Mouse (Mus musculus) G1E (cell line): ENCODE measurements around the gene Onecut1.

Experiments used
- CTCF ChIP-seq: IDR thresholded peaks from 2 replicates; pipeline ENCODE4 v1.5.1; 2012; ENCODE audit warnings: low read depth, low read length, inconsistent platforms, mixed read lengths
- GATA1 ChIP-seq: IDR thresholded peaks from 2 replicates; pipeline ENCODE4 v1.6.1; 2012; ENCODE audit warnings: borderline replicate concordance, low read length, inconsistent platforms, mixed read lengths
- GATA2 ChIP-seq: IDR thresholded peaks from 2 replicates; pipeline ENCODE4 v1.6.1; 2012; ENCODE audit warnings: low read depth, low read length, inconsistent platforms, borderline replicate concordance
- POLR2AphosphoS5 ChIP-seq: IDR thresholded peaks from 2 replicates; pipeline ENCODE4 v1.6.1; 2012; ENCODE audit warnings: low read depth, low read length, inconsistent platforms; ENCODE audit not compliant: insufficient replicate concordance
- TAL1 ChIP-seq: conservative IDR thresholded peaks from 2 replicates; pipeline ENCODE4 v1.6.1; 2012; ENCODE audit warnings: low read depth, low read length, inconsistent platforms, mixed read lengths

DNA sequence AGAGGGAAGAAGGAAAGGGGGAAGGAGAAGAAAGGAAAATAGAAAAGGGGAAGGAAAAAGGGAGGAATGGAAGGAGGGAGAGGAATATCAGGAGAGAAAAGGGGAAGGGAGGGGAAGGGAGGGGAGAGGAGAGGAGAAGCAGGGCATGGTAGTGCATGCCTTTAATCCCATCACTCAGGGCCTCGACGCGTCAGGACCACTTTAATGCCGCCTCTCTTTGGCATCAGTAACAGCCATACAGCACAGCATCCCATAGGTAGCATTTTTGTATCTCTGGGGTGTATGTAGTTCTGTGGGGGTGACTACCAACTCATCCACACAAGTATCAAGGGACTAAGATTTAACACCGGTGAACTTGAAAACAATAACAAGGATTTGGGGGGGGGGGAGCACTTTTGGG lies 68.9 kb downstream of the Onecut1 start:
- TF ChIP-seq CTCF (no peak), GATA2 (no peak), GATA1 (no peak), POLR2AphosphoS5 (no peak), TAL1 (no peak)
